Mouse (Mus musculus) stomach, postnatal 0 days (tissue): ENCODE results near the gene Man2a1. TPM values are rescaled to one million over a fixed set of nuclear protein-coding genes. Genes with fewer than 3 reads are reported as not detected.

Experiments used
- ATAC-seq: fragments of 200-750 bp; cut with Nextera tagmentation; 2 replicates; pipeline ENCODE4 v1.8.0; 2017; ENCODE audit not compliant: low FRiP score, low TSS enrichment
- DNase-seq: peaks from one replicate; pipeline ENCODE4 v3.0.0-alpha.2; 2016; ENCODE audit warnings: low spot score
- H3K27ac ChIP-seq: fragments of 300-500 bp; sonication (generic); replicated peaks from 2 replicates; pipeline ENCODE4 v1.5.1; 2014; ENCODE audit warnings: mild to moderate bottlenecking, control low read depth
- H3K27me3 ChIP-seq: fragments of 300-500 bp; sonication (generic); 2 replicates; pipeline ENCODE4 v1.6.1; 2014; ENCODE audit warnings: low read length; ENCODE audit not compliant: control insufficient read depth, insufficient read depth
- H3K36me3 ChIP-seq: fragments of 300-500 bp; sonication (generic); 2 replicates; pipeline ENCODE4 v1.6.1; 2014; ENCODE audit warnings: low read length, mixed read lengths; ENCODE audit not compliant: control insufficient read depth, insufficient read depth
- H3K4me1 ChIP-seq: fragments of 300-500 bp; sonication (generic); replicated peaks from 2 replicates; pipeline ENCODE4 v1.6.1; 2014; ENCODE audit warnings: antibody characterized with exemption; ENCODE audit not compliant: control insufficient read depth, insufficient read depth
- H3K4me2 ChIP-seq: fragments of 300-500 bp; sonication (generic); replicated peaks from 2 replicates; pipeline ENCODE4 v1.6.1; 2014; ENCODE audit warnings: low read depth, mild to moderate bottlenecking, control low read depth, moderate library complexity
- H3K4me3 ChIP-seq: fragments of 300-500 bp; sonication (generic); 2 replicates; pipeline ENCODE4 v1.5.1; 2014; ENCODE audit warnings: low read depth, low read length, control low read depth
- H3K9ac ChIP-seq: fragments of 300-500 bp; sonication (generic); 2 replicates; pipeline ENCODE4 v1.6.1; 2014; ENCODE audit warnings: mild to moderate bottlenecking, low read length, control low read depth, mixed read lengths
- H3K9me3 ChIP-seq: fragments of 300-500 bp; sonication (generic); 2 replicates; pipeline ENCODE4 v1.6.1; 2016; ENCODE audit warnings: low read length; ENCODE audit not compliant: control insufficient read depth
- CTCF ChIP-seq: IDR thresholded peaks from 2 replicates; pipeline ENCODE4 v1.5.1; 2016; ENCODE audit warnings: antibody characterized with exemption, low read depth, mild to moderate bottlenecking, moderate library complexity
- EP300 ChIP-seq: optimal IDR thresholded peaks from 2 replicates; pipeline ENCODE3; 2016; ENCODE audit warnings: antibody characterized with exemption
- WGBS: fragments of 180-500 bp; shearing (Covaris S2); extraction: QIAGEN DNeasy Blood & Tissue Kit; methylation state at CpG from one replicate; pipeline ENCODE4 v1.1.7; 2014; 5-methylcytosine and 5-hydroxymethylcytosine counted together
- polyA plus RNA-seq: library from polyadenylated mRNA; unstranded; fragments of >200 nt; fragmentation: Nextera tagmentation; extraction: Ambion mirVana; gene quantifications from 2 replicates; pipeline ENCODE4 v1.2.1, GENCODE M21; 2015

Gene Man2a1
- polyA plus RNA-seq, 1 experiment from 2014 or later = 9.3 TPM

DNA sequence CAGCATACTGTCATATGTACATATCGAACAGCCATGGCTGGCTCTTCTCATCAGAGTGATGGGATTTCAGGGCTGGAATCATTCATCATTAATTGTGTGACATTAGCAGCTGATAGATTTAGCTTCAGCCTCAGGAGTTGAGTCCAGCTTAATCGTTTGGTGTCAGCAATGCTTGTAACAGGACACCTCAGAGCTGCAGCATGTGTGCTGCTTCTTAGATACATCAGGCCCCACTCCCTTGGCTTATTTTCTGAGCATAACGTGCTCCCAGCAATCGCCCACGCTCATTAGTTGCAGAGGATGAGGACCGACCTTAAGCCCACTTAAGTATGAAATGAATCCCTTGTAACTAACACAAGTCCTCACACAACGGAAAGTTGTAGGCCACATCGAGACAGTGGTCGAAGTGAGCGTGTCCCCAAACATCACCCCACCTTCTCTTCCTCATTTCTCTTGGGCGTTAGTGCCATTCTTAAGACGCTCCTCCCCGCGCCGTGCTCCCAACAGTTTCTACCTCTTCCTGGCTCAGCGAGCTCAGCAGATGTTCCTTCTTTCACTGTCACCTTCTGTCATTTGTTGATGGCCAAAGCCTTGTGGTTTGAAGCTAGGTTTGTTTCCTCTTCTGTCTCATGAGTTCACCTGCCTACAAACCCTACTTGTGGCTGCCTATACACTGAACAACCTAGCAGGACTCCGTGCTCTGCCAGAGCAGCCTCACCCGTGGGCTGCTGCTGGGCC, 180.4 kb downstream of the Man2a1 start:
- ATAC-seq (no peak), DNase-seq (no peak)
- no peak overlapping the region for H3K4me2 ChIP-seq
- TF ChIP-seq CTCF (no peak), EP300 (no peak)
- H3K4me1 ChIP-seq = no peaks in the 10 kb centered on the region
- H3K9ac ChIP-seq = no peak overlapping the region
- no peak overlapping the region for H3K4me3 ChIP-seq
- H3K9me3 ChIP-seq = no peaks in the 10 kb centered on the region
- 63% methylated on average over 18 of the region's 18 CpGs for WGBS
- H3K36me3 ChIP-seq = no peaks in the 10 kb centered on the region
- no peak overlapping the region for H3K27ac ChIP-seq
- no peaks in the 10 kb centered on the region for H3K27me3 ChIP-seq

DNA sequence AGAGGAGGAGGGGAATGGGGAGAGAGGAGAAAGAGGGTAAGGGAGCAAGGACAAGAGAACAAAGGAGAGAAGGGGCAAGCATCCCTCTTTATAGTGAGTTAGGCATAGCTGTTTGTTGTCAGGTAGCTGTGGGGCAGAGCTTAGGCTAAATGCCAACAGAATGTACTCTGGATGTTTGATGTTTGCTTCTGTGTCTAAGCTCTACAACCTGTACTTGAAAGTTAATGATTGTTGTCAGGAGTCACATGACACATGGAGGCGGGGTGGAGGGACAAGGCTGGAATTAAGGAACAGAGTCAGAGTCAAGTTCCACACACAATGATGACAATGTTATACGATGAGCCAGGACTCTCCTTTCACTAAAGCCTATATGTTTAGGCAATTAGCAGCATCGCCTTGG, 181.8 kb downstream of the Man2a1 start:
- Histone ChIP-seq H3K27ac (no peak overlapping the region), H3K9ac (no peak overlapping the region), H3K36me3 (no peaks in the 10 kb centered on the region), H3K4me1 (no peaks in the 10 kb centered on the region), H3K9me3 (no peaks in the 10 kb centered on the region), H3K4me2 (no peak overlapping the region), H3K27me3 (no peaks in the 10 kb centered on the region), H3K4me3 (no peak overlapping the region)
- ATAC-seq (peak; percentile 82), DNase-seq (peak; percentile 52)
- 72% methylated on average over 3 of the region's 3 CpGs for WGBS
- TF ChIP-seq CTCF = no peak

GRCm38 (mm10) chr17:64785961-64786360, 185.4 kb downstream of the Man2a1 start:
- 33% methylated on average over 1 of the region's 1 CpGs for WGBS
- Histone ChIP-seq H3K27ac (no peak overlapping the region), H3K36me3 (no peaks in the 10 kb centered on the region), H3K4me2 (no peak overlapping the region), H3K4me3 (no peak overlapping the region), H3K27me3 (no peaks in the 10 kb centered on the region), H3K4me1 (no peaks in the 10 kb centered on the region), H3K9ac (no peak overlapping the region), H3K9me3 (no peaks in the 10 kb centered on the region)
- no peak for DNase-seq
- TF ChIP-seq CTCF (no peak), EP300 (no peak)
- ATAC-seq = no peak

DNA sequence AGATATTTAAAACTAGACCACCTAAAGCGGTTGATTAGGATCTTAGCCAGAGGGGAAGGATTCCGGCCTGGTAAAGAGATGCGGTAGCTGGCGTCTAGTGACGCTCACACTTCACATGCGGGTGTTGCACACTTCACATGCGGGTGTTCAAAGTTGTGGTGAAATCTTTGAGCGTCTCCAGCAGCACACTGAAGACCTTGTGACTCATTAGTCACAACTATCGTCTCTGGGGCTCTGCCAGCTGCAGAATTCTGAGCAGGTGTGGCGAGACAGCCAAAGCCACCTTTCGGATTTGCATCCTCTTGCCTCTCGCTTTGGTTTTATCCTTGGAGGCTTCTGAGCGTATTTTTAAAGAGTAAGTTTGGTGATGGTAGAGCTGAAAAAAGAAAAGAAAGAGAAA, 187.8 kb downstream of the Man2a1 start:
- Histone ChIP-seq H3K27ac (no peak overlapping the region), H3K27me3 (no peaks in the 10 kb centered on the region), H3K4me2 (no peak overlapping the region), H3K9ac (no peak overlapping the region), H3K36me3 (no peaks in the 10 kb centered on the region), H3K9me3 (no peaks in the 10 kb centered on the region), H3K4me3 (no peak overlapping the region), H3K4me1 (no peaks in the 10 kb centered on the region)
- WGBS = 85% methylated on average over 13 of the region's 13 CpGs
- ATAC-seq = no peak
- TF ChIP-seq EP300 (no peak), CTCF (no peak)
- no peak for DNase-seq

- DNase-seq = no peak
- TF ChIP-seq EP300 = no peak
- TF ChIP-seq CTCF = no peak
- WGBS = 48% methylated on average over 3 of the region's 3 CpGs
Measured at GRCm38 (mm10) chr17:64789175-64789574, 188.6 kb downstream of the Man2a1 start.

DNA sequence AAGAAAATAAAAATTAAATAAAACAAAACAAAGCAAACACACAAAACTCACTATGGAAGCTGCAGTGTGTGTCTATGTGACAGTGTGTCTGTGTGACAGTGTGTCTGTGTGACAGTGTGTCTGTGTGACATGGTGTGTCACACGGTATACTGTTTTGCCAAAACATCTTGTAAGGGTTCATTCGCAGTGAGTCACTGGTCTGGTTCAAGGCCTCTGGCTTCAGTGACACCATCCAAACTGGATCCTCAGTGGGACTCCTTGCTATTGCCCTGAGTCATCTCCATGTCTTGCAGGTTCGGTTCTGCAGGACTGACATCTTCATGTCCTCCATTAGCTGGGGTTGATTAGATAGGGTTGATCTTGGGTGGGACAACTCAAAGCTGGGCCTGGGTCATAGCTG, 191.5 kb downstream of the Man2a1 start:
- TF ChIP-seq CTCF (no peak), EP300 (no peak)
- DNase-seq (no peak), ATAC-seq (no peak)
- Histone ChIP-seq H3K9ac (no peak overlapping the region), H3K9me3 (no peaks in the 10 kb centered on the region), H3K4me2 (no peak overlapping the region), H3K4me3 (no peak overlapping the region), H3K4me1 (no peaks in the 10 kb centered on the region), H3K27me3 (no peaks in the 10 kb centered on the region), H3K27ac (no peak overlapping the region), H3K36me3 (no peaks in the 10 kb centered on the region)
- WGBS = 92% methylated on average over 3 of the region's 3 CpGs

More at GRCm38 (mm10) chr17:64789175-64789574, 188.6 kb downstream of the Man2a1 start:
- Histone ChIP-seq H3K9ac (no peak overlapping the region), H3K4me3 (no peak overlapping the region), H3K9me3 (no peaks in the 10 kb centered on the region), H3K4me2 (no peak overlapping the region), H3K36me3 (no peaks in the 10 kb centered on the region), H3K4me1 (no peaks in the 10 kb centered on the region), H3K27ac (no peak overlapping the region), H3K27me3 (no peaks in the 10 kb centered on the region)
- ATAC-seq = no peak
